Mouse (Mus musculus): Measurements from ENCODE around the gene Olfr1097. TPM values are rescaled to one million over a fixed set of nuclear protein-coding genes. Genes with fewer than 3 reads are reported as not detected.

Olfr1097 gene
- not detected in 2 replicates for polyA plus RNA-seq (2015; fragmentation: Nextera tagmentation; extraction: Ambion mirVana)

GRCm38 (mm10) chr2:86892116-86892515, at the start of gene Olfr1097:
TSS of gene Olfr1097 (minus strand) at chr2:86892216.

GRCm38 (mm10) chr2:86924445-86924844, 32.4 kb upstream of the Olfr1097 start, which contains the start of gene Olfr1098:
TSS of gene Olfr1098 (minus strand) at chr2:86924545.

GRCm38 (mm10) chr2:86874702-86875101, 17.3 kb downstream of the Olfr1097 start, which contains the start of gene Gm13723:
TSS of gene Gm13723 (minus strand) at chr2:86874802.

GRCm38 (mm10) chr2:86851596-86851995, 40.4 kb downstream of the Olfr1097 start, which contains the start of gene Olfr1095:
TSS of gene Olfr1095 (minus strand) at chr2:86851696.

Other genes starting within 250 kb of the Olfr1097 start
- gene Olfr1085, start 230.2 kb downstream of the Olfr1097 start, polyA plus RNA-seq (2015; fragmentation: Nextera tagmentation; extraction: Ambion mirVana) = not detected in 2 replicates
- not detected in 2 replicates for gene Olfr1086, start 212.1 kb downstream of the Olfr1097 start, polyA plus RNA-seq (2015; fragmentation: Nextera tagmentation; extraction: Ambion mirVana)
- gene Olfr1087, start 193.8 kb downstream of the Olfr1097 start, polyA plus RNA-seq (2015; fragmentation: Nextera tagmentation; extraction: Ambion mirVana) = not detected in 2 replicates
- not detected in 2 replicates for gene Olfr1089, start 158.5 kb downstream of the Olfr1097 start, polyA plus RNA-seq (2015; fragmentation: Nextera tagmentation; extraction: Ambion mirVana)
- not detected in 2 replicates for gene Olfr1090, start 133.2 kb downstream of the Olfr1097 start, polyA plus RNA-seq (2015; fragmentation: Nextera tagmentation; extraction: Ambion mirVana)
- gene Olfr1093, start 109.7 kb downstream of the Olfr1097 start, polyA plus RNA-seq (2015; fragmentation: Nextera tagmentation; extraction: Ambion mirVana) = not detected in 2 replicates
- not detected in 2 replicates for gene Olfr141, start 82.2 kb downstream of the Olfr1097 start, polyA plus RNA-seq (2015; fragmentation: Nextera tagmentation; extraction: Ambion mirVana)
- gene Olfr1094, start 67.6 kb downstream of the Olfr1097 start, polyA plus RNA-seq (2015; fragmentation: Nextera tagmentation; extraction: Ambion mirVana) = not detected in 2 replicates
- gene Olfr1095, start 40.5 kb downstream of the Olfr1097 start, polyA plus RNA-seq (2015; fragmentation: Nextera tagmentation; extraction: Ambion mirVana) = not detected in 2 replicates
- not detected in 2 replicates for gene Gm13723, start 17.4 kb downstream of the Olfr1097 start, polyA plus RNA-seq (2015; fragmentation: Nextera tagmentation; extraction: Ambion mirVana)
- gene Olfr1098, start 32.3 kb upstream of the Olfr1097 start, polyA plus RNA-seq (2015; fragmentation: Nextera tagmentation; extraction: Ambion mirVana) = not detected in 2 replicates
- gene Olfr1099, start 68.5 kb upstream of the Olfr1097 start, polyA plus RNA-seq (2015; fragmentation: Nextera tagmentation; extraction: Ambion mirVana) = not detected in 2 replicates
- gene Olfr1100, start 87.7 kb upstream of the Olfr1097 start, polyA plus RNA-seq (2015; fragmentation: Nextera tagmentation; extraction: Ambion mirVana) = not detected in 2 replicates
- gene Olfr1101, start 99.0 kb upstream of the Olfr1097 start, polyA plus RNA-seq (2015; fragmentation: Nextera tagmentation; extraction: Ambion mirVana) = not detected in 2 replicates
- not detected in 2 replicates for gene Olfr1102, start 106.2 kb upstream of the Olfr1097 start, polyA plus RNA-seq (2015; fragmentation: Nextera tagmentation; extraction: Ambion mirVana)
- gene Olfr1104, start 134.9 kb upstream of the Olfr1097 start, polyA plus RNA-seq (2015; fragmentation: Nextera tagmentation; extraction: Ambion mirVana) = not detected in 2 replicates
- not detected in 2 replicates for gene Olfr1105, start 144.3 kb upstream of the Olfr1097 start, polyA plus RNA-seq (2015; fragmentation: Nextera tagmentation; extraction: Ambion mirVana)
- gene Olfr1106, start 160.1 kb upstream of the Olfr1097 start, polyA plus RNA-seq (2015; fragmentation: Nextera tagmentation; extraction: Ambion mirVana) = not detected in 2 replicates
- not detected in 2 replicates for gene Olfr1107, start 183.6 kb upstream of the Olfr1097 start, polyA plus RNA-seq (2015; fragmentation: Nextera tagmentation; extraction: Ambion mirVana)
- gene Olfr1109, start 203.8 kb upstream of the Olfr1097 start, polyA plus RNA-seq (2015; fragmentation: Nextera tagmentation; extraction: Ambion mirVana) = not detected in 2 replicates
- not detected in 2 replicates for gene Olfr259, start 222.4 kb upstream of the Olfr1097 start, polyA plus RNA-seq (2015; fragmentation: Nextera tagmentation; extraction: Ambion mirVana)
- not detected in 2 replicates for gene Olfr1110, start 248.1 kb upstream of the Olfr1097 start, polyA plus RNA-seq (2015; fragmentation: Nextera tagmentation; extraction: Ambion mirVana)